Mouse (Mus musculus) liver, embryonic 16.5 days (tissue): ENCODE measurements around the gene Impg2. TPM values are rescaled to one million over a fixed set of nuclear protein-coding genes. Genes with fewer than 3 reads are reported as not detected.

Source experiments
- ATAC-seq: fragments of 200-750 bp; cut with Nextera tagmentation; 2 replicates; pipeline ENCODE4 v1.8.0; 2017; ENCODE audit warnings: low read depth, mild to moderate bottlenecking, moderate number of reproducible peaks, moderate library complexity
- H3K27ac ChIP-seq: fragments of 300-500 bp; sonication (generic); 2 replicates; pipeline ENCODE4 v1.5.1; 2014; ENCODE audit warnings: mild to moderate bottlenecking, low read length
- H3K27me3 ChIP-seq: fragments of 300-500 bp; sonication (generic); 2 replicates; pipeline ENCODE4 v1.6.1; 2014; ENCODE audit warnings: low read depth, low read length, mixed read lengths; ENCODE audit not compliant: control insufficient read depth, insufficient read depth
- H3K36me3 ChIP-seq: fragments of 300-500 bp; sonication (generic); 2 replicates; pipeline ENCODE4 v1.6.1; 2014; ENCODE audit warnings: mild to moderate bottlenecking; ENCODE audit not compliant: control insufficient read depth, insufficient read depth
- H3K4me1 ChIP-seq: fragments of 300-500 bp; sonication (generic); 2 replicates; pipeline ENCODE4 v1.6.1; 2014; ENCODE audit warnings: low read depth, low read length, mixed read lengths; ENCODE audit not compliant: control insufficient read depth
- H3K4me2 ChIP-seq: fragments of 300-500 bp; sonication (generic); 2 replicates; pipeline ENCODE4 v1.6.1; 2014; ENCODE audit warnings: low read depth, low read length, mixed read lengths
- H3K4me3 ChIP-seq: fragments of 300-500 bp; sonication (generic); 2 replicates; pipeline ENCODE4 v1.5.1; 2014; ENCODE audit warnings: low read depth, mild to moderate bottlenecking, low read length
- H3K9ac ChIP-seq: fragments of 300-500 bp; sonication (generic); 2 replicates; pipeline ENCODE4 v1.6.1; 2014; ENCODE audit warnings: low read depth, low read length
- H3K9me3 ChIP-seq: fragments of 300-500 bp; sonication (generic); replicated peaks from 2 replicates; pipeline ENCODE4 v1.6.1; 2016; ENCODE audit warnings: low read length; ENCODE audit not compliant: control insufficient read depth
- WGBS: fragments of 180-500 bp; shearing (Covaris S2); extraction: QIAGEN DNeasy Blood & Tissue Kit; methylation state at CpG from one replicate; pipeline ENCODE4 v1.1.7; 2014; ENCODE audit not compliant: insufficient replicate concordance; 5-methylcytosine and 5-hydroxymethylcytosine counted together
- polyA plus RNA-seq: library from polyadenylated mRNA; unstranded; fragments of >200 nt; fragmentation: Nextera tagmentation; extraction: Ambion mirVana; gene quantifications from 2 replicates; pipeline ENCODE4 v1.2.1, GENCODE M21; 2015

The Impg2 gene
- polyA plus RNA-seq, 1 experiment from 2014 or later: 0.12 TPM

DNA sequence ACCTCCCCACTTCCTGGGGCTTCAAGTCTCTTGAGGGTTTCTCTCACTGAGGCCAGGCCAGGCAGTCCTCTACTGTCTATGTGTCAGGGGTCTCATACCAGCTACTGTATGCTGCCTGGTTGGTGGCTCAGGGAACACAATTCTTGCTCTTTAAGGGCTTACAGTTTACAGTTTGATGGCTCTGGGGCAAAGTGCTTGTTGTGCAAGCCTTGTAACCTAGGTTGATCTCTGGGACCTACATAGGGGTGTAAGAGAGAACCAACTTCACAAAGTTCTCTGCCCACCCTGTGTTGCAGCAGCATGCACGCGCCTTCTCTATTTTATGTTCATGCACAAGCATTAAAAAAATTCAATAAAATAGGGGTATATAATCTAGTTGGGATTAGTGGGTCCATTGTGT, 82.9 kb downstream of the Impg2 start:
- WGBS: 80% methylated on average over 2 of the region's 2 CpGs
- no peaks in the 10 kb centered on the region for H3K27me3 ChIP-seq
- no peak overlapping the region for H3K27ac ChIP-seq

DNA sequence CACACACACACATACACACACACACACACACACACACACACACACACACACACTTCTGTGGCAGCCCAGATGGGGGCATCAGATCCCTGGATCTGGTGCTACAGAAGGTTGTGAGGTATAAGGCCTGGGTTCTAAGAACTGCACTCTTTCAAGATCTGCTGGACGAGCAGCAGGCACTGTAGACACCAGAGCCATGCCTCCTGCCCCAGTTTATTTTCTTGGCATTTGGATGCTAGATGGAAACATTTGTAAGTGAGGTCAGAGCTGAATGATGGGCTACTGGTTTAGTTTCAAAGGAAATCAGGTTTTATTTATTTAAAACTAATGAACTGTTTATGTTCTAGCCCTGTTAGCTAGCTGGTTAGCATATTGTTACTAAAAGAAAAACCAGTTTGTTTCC, 90.8 kb downstream of the Impg2 start:
- Histone ChIP-seq H3K4me2 (no peak overlapping the region), H3K36me3 (no peaks in the 10 kb centered on the region), H3K27ac (no peak overlapping the region), H3K9me3 (no peaks in the 10 kb centered on the region), H3K4me1 (no peaks in the 10 kb centered on the region), H3K27me3 (no peaks in the 10 kb centered on the region), H3K9ac (no peak overlapping the region), H3K4me3 (no peak overlapping the region)
- ATAC-seq: no peak
- WGBS: 11% methylated on average over 1 of the region's 1 CpGs

More for the DNA sequence above, 82.9 kb downstream of the Impg2 start:
- Histone ChIP-seq H3K9ac (no peak overlapping the region), H3K4me1 (no peaks in the 10 kb centered on the region), H3K36me3 (no peaks in the 10 kb centered on the region), H3K4me2 (no peak overlapping the region), H3K9me3 (no peaks in the 10 kb centered on the region), H3K4me3 (no peak overlapping the region)
- 0 out of 2 replicates have a peak, but pooled peaks have one; percentile 55 for ATAC-seq

DNA sequence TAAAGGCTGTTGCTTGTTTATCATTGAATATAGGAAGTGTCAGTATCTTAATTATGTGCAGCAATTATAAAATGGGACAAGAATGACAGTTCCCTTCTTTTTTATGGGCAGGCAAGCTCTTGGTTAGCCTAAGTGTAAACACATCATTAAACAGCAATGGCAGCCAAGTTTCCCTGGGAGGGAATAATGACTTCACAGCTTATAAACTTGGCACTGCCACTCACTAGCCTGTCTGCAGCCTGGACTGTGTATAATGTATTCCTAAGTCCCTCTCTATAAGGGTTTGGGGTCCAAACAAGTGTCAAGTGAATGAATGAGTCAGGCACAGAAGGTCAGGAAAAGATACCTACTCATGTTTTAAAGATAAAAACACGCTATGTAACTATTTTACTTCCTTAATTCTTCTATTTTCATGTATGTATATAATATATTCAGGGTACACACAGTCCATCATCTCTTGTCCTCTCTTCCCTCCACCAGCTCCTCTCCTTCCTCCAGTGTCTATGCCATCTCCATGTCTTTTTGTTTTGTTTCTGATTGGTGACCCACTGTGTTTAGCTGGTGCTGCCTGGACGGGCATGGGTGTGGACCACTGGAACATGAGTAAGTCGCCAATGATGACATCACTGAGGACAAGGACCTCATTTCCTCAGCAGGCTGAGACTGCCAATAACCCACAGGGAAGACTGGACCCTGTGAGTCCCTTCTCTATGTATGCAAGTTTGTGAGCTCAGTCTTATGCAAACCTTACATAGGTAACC, 92.0 kb downstream of the Impg2 start:
- H3K27ac ChIP-seq: no peak overlapping the region
- ATAC-seq: no peak
- no peak overlapping the region for H3K4me3 ChIP-seq
- no peaks in the 10 kb centered on the region for H3K9me3 ChIP-seq
- H3K27me3 ChIP-seq: no peaks in the 10 kb centered on the region
- no peaks in the 10 kb centered on the region for H3K4me1 ChIP-seq
- WGBS: 54% methylated on average over 3 of the region's 3 CpGs
- no peak overlapping the region for H3K4me2 ChIP-seq
- no peak overlapping the region for H3K9ac ChIP-seq
- no peaks in the 10 kb centered on the region for H3K36me3 ChIP-seq

DNA sequence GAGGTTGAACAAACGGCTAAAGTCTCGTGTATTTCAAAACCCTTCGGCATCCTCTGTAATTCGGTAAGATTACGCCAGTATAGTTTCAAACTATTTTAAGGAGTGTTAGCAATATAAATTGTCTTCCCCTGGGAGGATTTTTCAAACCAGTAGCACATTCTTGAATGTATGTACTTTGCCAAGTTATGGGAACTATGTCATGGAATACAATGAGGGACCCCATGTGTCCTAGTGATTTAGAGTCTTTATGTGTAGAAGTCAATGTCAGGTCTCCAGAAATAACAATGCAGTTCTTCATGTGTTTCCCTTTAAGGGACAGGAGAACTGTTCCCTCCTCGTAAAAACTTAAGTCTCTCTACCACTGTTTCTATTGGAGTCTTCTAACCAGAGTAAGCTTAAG, 94.1 kb downstream of the Impg2 start:
- no peaks in the 10 kb centered on the region for H3K27me3 ChIP-seq
- no peak overlapping the region for H3K27ac ChIP-seq
- WGBS: 63% methylated on average over 6 of the region's 6 CpGs
- H3K4me1 ChIP-seq: no peaks in the 10 kb centered on the region
- no peaks in the 10 kb centered on the region for H3K9me3 ChIP-seq
- H3K9ac ChIP-seq: no peak overlapping the region
- ATAC-seq: no peak
- H3K4me3 ChIP-seq: no peak overlapping the region
- no peak overlapping the region for H3K4me2 ChIP-seq
- no peaks in the 10 kb centered on the region for H3K36me3 ChIP-seq

DNA sequence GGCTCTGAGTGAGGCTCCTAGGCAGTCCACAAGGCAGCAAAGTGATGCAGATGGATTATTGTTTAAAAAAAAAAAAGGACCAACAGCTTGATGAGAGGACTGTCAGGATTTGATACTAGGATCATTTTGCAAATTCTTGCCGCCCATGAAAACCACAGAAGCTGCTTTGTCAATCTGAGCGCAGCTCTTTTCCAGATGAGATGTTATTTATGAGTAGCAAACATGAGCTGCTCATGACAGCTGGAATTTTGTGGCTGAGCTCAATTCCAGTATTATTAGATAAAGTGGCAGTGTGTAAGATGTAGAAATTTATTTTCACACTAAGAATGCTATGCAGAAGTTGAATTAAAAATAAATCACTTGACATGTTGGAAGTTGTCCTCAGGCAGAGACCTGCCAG, 94.7 kb downstream of the Impg2 start:
- H3K27ac ChIP-seq: no peak overlapping the region
- H3K4me1 ChIP-seq: no peaks in the 10 kb centered on the region
- WGBS: 54% methylated on average over 2 of the region's 2 CpGs
- no peak overlapping the region for H3K4me3 ChIP-seq
- no peaks in the 10 kb centered on the region for H3K27me3 ChIP-seq
- H3K36me3 ChIP-seq: no peaks in the 10 kb centered on the region
- no peak overlapping the region for H3K4me2 ChIP-seq
- H3K9ac ChIP-seq: no peak overlapping the region
- ATAC-seq: no peak
- no peaks in the 10 kb centered on the region for H3K9me3 ChIP-seq

- H3K27me3 ChIP-seq: no peaks in the 10 kb centered on the region
- ATAC-seq: no peak
- no peak overlapping the region for H3K4me3 ChIP-seq
- 54% methylated on average over 4 of the region's 4 CpGs for WGBS
- no peaks in the 10 kb centered on the region for H3K4me1 ChIP-seq
- H3K27ac ChIP-seq: no peak overlapping the region
- no peaks in the 10 kb centered on the region for H3K9me3 ChIP-seq
- no peak overlapping the region for H3K9ac ChIP-seq
- H3K4me2 ChIP-seq: no peak overlapping the region
- H3K36me3 ChIP-seq: no peaks in the 10 kb centered on the region
Measured at GRCm38 (mm10) chr16:56302996-56303395, 98.9 kb downstream of the Impg2 start.

DNA sequence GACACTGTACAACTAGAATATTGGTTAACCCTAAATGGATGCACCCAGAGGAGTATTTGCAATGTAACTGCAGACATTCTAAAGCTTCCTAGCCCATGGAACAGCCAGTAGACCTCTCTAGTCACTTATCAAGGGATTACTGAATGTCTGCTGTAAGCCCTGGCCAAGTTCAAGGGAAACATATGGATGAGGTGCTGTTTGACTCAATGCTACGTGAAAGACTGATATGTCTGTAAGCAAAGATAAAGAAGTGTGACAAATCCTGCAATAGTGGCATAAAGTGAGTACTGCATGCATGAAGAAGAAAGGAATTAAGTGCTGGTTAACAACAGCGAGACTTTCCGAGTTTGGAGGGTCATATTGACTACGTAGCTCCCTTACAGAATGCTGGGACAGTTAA, 100.1 kb downstream of the Impg2 start:
- no peak for ATAC-seq
- Histone ChIP-seq H3K4me2 (no peak overlapping the region), H3K36me3 (no peaks in the 10 kb centered on the region), H3K27me3 (no peaks in the 10 kb centered on the region), H3K27ac (no peak overlapping the region), H3K9me3 (no peaks in the 10 kb centered on the region), H3K4me3 (no peak overlapping the region), H3K4me1 (no peaks in the 10 kb centered on the region), H3K9ac (no peak overlapping the region)
- 62% methylated on average over 4 of the region's 4 CpGs for WGBS

- H3K4me3 ChIP-seq: no peak overlapping the region
- no peaks in the 10 kb centered on the region for H3K9me3 ChIP-seq
- WGBS: 80% methylated on average over 4 of the region's 4 CpGs
- no peak for ATAC-seq
- no peak overlapping the region for H3K27ac ChIP-seq
- H3K4me2 ChIP-seq: no peak overlapping the region
- no peaks in the 10 kb centered on the region for H3K36me3 ChIP-seq
- no peak overlapping the region for H3K9ac ChIP-seq
- H3K27me3 ChIP-seq: no peaks in the 10 kb centered on the region
- H3K4me1 ChIP-seq: no peaks in the 10 kb centered on the region
Measured at GRCm38 (mm10) chr16:56307575-56307974, 103.5 kb downstream of the Impg2 start.

DNA sequence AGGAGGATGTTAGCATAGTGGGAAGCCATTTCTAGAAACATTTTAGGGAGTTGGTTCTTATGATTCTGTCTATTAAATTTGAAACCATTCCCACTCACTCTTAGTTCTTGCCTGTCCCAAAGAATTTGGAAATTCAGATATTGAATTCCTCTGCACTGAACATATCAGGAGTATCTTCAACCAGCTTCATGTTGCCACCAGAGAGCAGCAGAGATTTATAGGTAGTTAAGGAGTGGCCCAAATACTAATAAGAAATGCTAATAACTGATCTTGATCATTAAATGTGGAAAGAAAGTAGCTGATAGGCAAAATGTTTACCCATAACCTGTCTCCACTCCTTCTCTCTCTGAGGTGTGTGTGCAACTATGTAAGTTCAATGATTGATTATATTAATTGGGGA, 107.2 kb downstream of the Impg2 start:
- Histone ChIP-seq H3K36me3 (no peaks in the 10 kb centered on the region), H3K4me3 (no peak overlapping the region), H3K9me3 (no peaks in the 10 kb centered on the region), H3K9ac (no peak overlapping the region), H3K27me3 (no peaks in the 10 kb centered on the region), H3K27ac (no peak overlapping the region), H3K4me2 (no peak overlapping the region), H3K4me1 (no peaks in the 10 kb centered on the region)
- no peak for ATAC-seq
